Mouse (Mus musculus) layer of hippocampus, postnatal 25 days (tissue): ENCODE data around the gene Fam187b. TPM values are rescaled to one million over a fixed set of nuclear protein-coding genes. Genes with fewer than 3 reads are reported as not detected.

ENCODE experiments used
- DNase-seq, 2 experiments: peaks; one replicate each; pipeline ENCODE4 v3.0.0; 2022; ENCODE audit warnings: mixed read lengths in 2 of 2, low spot score in 1 of 2; ENCODE audit errors: extremely low spot score in 1 of 2
- total RNA-seq, 2 experiments: library from RNA; stranded (reverse); gene quantifications; 2 replicates each; pipeline ENCODE4 v1.2.3; 2021

Gene Fam187b
- total RNA-seq, 2 experiments from 2014 or later, result 0.22 to 0.45 TPM

GRCm38 (mm10) chr7:30957367-30957783 lies 16.2 kb upstream of the Fam187b start:
- peak; percentile 79 to 93 for DNase-seq

- no peak for DNase-seq
Measured at GRCm38 (mm10) chr7:30958109-30958865, 15.3 kb upstream of the Fam187b start.

GRCm38 (mm10) chr7:30958866-30959487 lies 14.6 kb upstream of the Fam187b start:
- no peak for DNase-seq

GRCm38 (mm10) chr7:30959786-30960349 lies 13.7 kb upstream of the Fam187b start:
- DNase-seq, result no peak

GRCm38 (mm10) chr7:30962862-30963261 lies 10.7 kb upstream of the Fam187b start:
- no peak for DNase-seq

- DNase-seq, result no peak
Measured at GRCm38 (mm10) chr7:30964366-30964765, 9.2 kb upstream of the Fam187b start.

GRCm38 (mm10) chr7:30965677-30966076 lies 7.9 kb upstream of the Fam187b start:
- DNase-seq, result no peak

- DNase-seq, result no peak
Measured at GRCm38 (mm10) chr7:30966657-30967056, 6.9 kb upstream of the Fam187b start.

- no peak for DNase-seq
Measured at GRCm38 (mm10) chr7:30968611-30969010, 5.0 kb upstream of the Fam187b start.

- no peak for DNase-seq
Measured at GRCm38 (mm10) chr7:30969174-30969573, 4.4 kb upstream of the Fam187b start.

- no peak for DNase-seq
Measured at GRCm38 (mm10) chr7:30971901-30972300, 1.7 kb upstream of the Fam187b start.

GRCm38 (mm10) chr7:30972426-30973250 lies 952 bp upstream of the Fam187b start:
- no peak for DNase-seq

GRCm38 (mm10) chr7:30973251-30973500 lies 414 bp upstream of the Fam187b start, which contains the start of gene Lsr:
Gene Lsr, minus strand, starts transcription at chr7:30973464.
- DNase-seq, result no peak

GRCm38 (mm10) chr7:30981703-30982102 lies 8.1 kb downstream of the Fam187b start:
- no peak for DNase-seq

GRCm38 (mm10) chr7:30985357-30985756 lies 11.8 kb downstream of the Fam187b start:
- no peak for DNase-seq

GRCm38 (mm10) chr7:30988519-30989162 lies 15.1 kb downstream of the Fam187b start:
- no peak for DNase-seq

- DNase-seq, result no peak
Measured at GRCm38 (mm10) chr7:30992148-30992547, 18.6 kb downstream of the Fam187b start.

GRCm38 (mm10) chr7:30993986-30994385 lies 20.4 kb downstream of the Fam187b start:
- no peak for DNase-seq

GRCm38 (mm10) chr7:30996491-30996890 lies 22.9 kb downstream of the Fam187b start:
- no peak for DNase-seq

- DNase-seq, result no peak
Measured at GRCm38 (mm10) chr7:31000505-31001020, 27.0 kb downstream of the Fam187b start.
